Mouse (Mus musculus) liver, adult 2 months (tissue): ENCODE measurements around the gene Lgr6.

ENCODE experiments used
- CTCF ChIP-seq: fragments of 200-500 bp; IDR thresholded peaks from 2 replicates; pipeline ENCODE4 v1.5.1; 2011; ENCODE audit warnings: low read depth, low read length, control low read depth
- POLR2A ChIP-seq: fragments of 200-500 bp; IDR thresholded peaks from 2 replicates; pipeline ENCODE4 v1.6.1; 2011; ENCODE audit warnings: low read length, control low read depth; ENCODE audit not compliant: insufficient read depth; ENCODE audit errors: extremely low read depth

GRCm38 (mm10) chr1:135146077-135146945, 41.2 kb upstream of the Lgr6 start, which contains the start of gene Arl8a:
- TF ChIP-seq CTCF (no peak), POLR2A (no peak)
